Mouse (Mus musculus): ENCODE results near the gene Arfrp1. TPM values are rescaled to one million over a fixed set of nuclear protein-coding genes. Genes with fewer than 3 reads are reported as not detected.

The Arfrp1 gene
- total and polyA plus RNA-seq, 3 experiments, result 29.2 to 55.6 (median 46.0) TPM

- H3K4me1 ChIP-seq (ENCODE audit: control insufficient read depth in 1 of 2, insufficient read depth in 2 of 2), result peaks cover 18 to 26% of the 10 kb centered on the region in 2 experiments
- TF ChIP-seq GABPA (IDR thresholded peaks at IDR 0.05; ENCODE audit: insufficient replicate concordance, low read depth, low read length) (no peak), PAX5 (IDR thresholded peaks at IDR 0.05; ENCODE audit: low read length) (no peak), RCOR1 (conservative IDR thresholded peaks at IDR 0.05; ENCODE audit: low read depth, low read length) (no peak), JUN (IDR thresholded peaks at IDR 0.05; ENCODE audit: insufficient read depth, low read depth, low read length) (no peak), JUND (conservative IDR thresholded peaks at IDR 0.05; ENCODE audit: low read depth, low read length) (no peak), ELF1 (IDR thresholded peaks at IDR 0.05; ENCODE audit: low read depth, low read length) (no peak), CHD1 (IDR thresholded peaks at IDR 0.05; ENCODE audit: low read depth, low read length) (no peak), IRF4 (IDR thresholded peaks at IDR 0.05; ENCODE audit: low read depth, low read length) (no peak), SMC3 (IDR thresholded peaks at IDR 0.05; ENCODE audit: low read depth, low read length) (no peak), ZC3H11A (IDR thresholded peaks at IDR 0.05; ENCODE audit: low read depth, low read length) (no peak), UBTF (IDR thresholded peaks at IDR 0.05; ENCODE audit: low read depth, low read length) (no peak), POLR2AphosphoS2 (IDR thresholded peaks at IDR 0.05; ENCODE audit: low read depth, low read length) (no peak), HCFC1 (IDR thresholded peaks at IDR 0.05; ENCODE audit: low read depth, low read length) (no peak)
- in situ Hi-C loops (cut with MboI; ENCODE audit: low pct_ligation_motif_present, low pct_unique_long_range_greater_than_20kb, low sequenced_read_pairs), result no loop called here
Observed at GRCm38 (mm10) chr2:181413141-181413540, 47.9 kb upstream of the Arfrp1 start.

GRCm38 (mm10) chr2:181410760-181411473 is 45.7 kb upstream of the Arfrp1 start:
- in situ Hi-C loops (cut with MboI; ENCODE audit: low pct_ligation_motif_present, low pct_unique_long_range_greater_than_20kb, low sequenced_read_pairs), result no loop called here
- Histone ChIP-seq H3K4me2 (ENCODE audit: insufficient read depth, low read depth, poor library complexity, severe bottlenecking) (peak overlapping the region; percentile 86; the same call in 1 of the 2 replicates), H3K27me3 (replicated peaks) (no peaks in the 10 kb centered on the region), H3K36me3 (replicated peaks in 1 of 2; ENCODE audit: control insufficient read depth in 1 of 2, insufficient read depth in 1 of 2, low read length in 1 of 2) (peaks cover 4 to 57% of the 10 kb centered on the region in 2 experiments), H3K27ac (ENCODE audit: insufficient read depth, low read depth) (peak overlapping the region; percentile 30), H3K79me2 (replicated peaks; ENCODE audit: control insufficient read depth, extremely low read depth, insufficient read depth, poor library complexity, severe bottlenecking) (peaks cover 2% of the 10 kb centered on the region; the same call in 1 of the 2 replicates), H3K4me1 (ENCODE audit: control insufficient read depth in 1 of 2, insufficient read depth in 2 of 2) (peaks cover 18 to 26% of the 10 kb centered on the region in 2 experiments), H3K4me3 (replicated peaks in 1 of 3; ENCODE audit: low read depth in 2 of 3, low read length in 2 of 3, poor library complexity in 1 of 3) (no peak overlapping the region), H3K9me3 (replicated peaks; ENCODE audit: low read length) (no peaks in the 10 kb centered on the region), H3K9ac (ENCODE audit: insufficient read depth, low read depth) (no peak overlapping the region)
- peak; percentile 79 for DNase-seq (ENCODE audit: extremely low read depth)
- dilution Hi-C loops (cut with MboI; ENCODE audit: extremely low pct_ligation_motif_present, extremely low pct_unique_long_range_greater_than_20kb, low sequenced_read_pairs), result no loop called here
- TF ChIP-seq ELF1 (IDR thresholded peaks at IDR 0.05; ENCODE audit: low read depth, low read length) (0 out of 2 replicates have a peak, but pooled peaks have one; percentile 24), MYC (IDR thresholded peaks at IDR 0.05; ENCODE audit: low read depth, low read length) (peak; percentile 42; the same call in 1 of the 2 replicates), CHD1 (IDR thresholded peaks at IDR 0.05; ENCODE audit: low read depth, low read length) (no peak), RCOR1 (conservative IDR thresholded peaks at IDR 0.05; ENCODE audit: low read depth, low read length) (peak; percentile 51; the same call in 1 of the 2 replicates), SMC3 (IDR thresholded peaks at IDR 0.05; ENCODE audit: low read depth, low read length) (peak; percentile 94), CTCF (conservative IDR thresholded peaks at IDR 0.05 in 1 of 2, IDR thresholded peaks at IDR 0.05 in 1 of 2; ENCODE audit: low read depth in 2 of 2, low read length in 2 of 2) (peak; percentile 42 to 97; a peak in 2 of 4 replicates), CHD2 (IDR thresholded peaks at IDR 0.05; ENCODE audit: low read length) (peak; percentile 41; the same call in 1 of the 2 replicates), IRF4 (IDR thresholded peaks at IDR 0.05; ENCODE audit: low read depth, low read length) (peak; percentile 77; the same call in 1 of the 2 replicates), UBTF (IDR thresholded peaks at IDR 0.05; ENCODE audit: low read depth, low read length) (no peak), ZNF384 (IDR thresholded peaks at IDR 0.05; ENCODE audit: low read depth, low read length) (no peak), RAD21 (IDR thresholded peaks at IDR 0.05; ENCODE audit: low read depth, low read length) (peak; percentile 100), MAZ (IDR thresholded peaks at IDR 0.05; ENCODE audit: low read depth, low read length) (0 out of 2 replicates have a peak, but pooled peaks have one; percentile 34), EP300 (IDR thresholded peaks at IDR 0.05; ENCODE audit: low read length) (peak; percentile 71), POLR2A (IDR thresholded peaks at IDR 0.05; ENCODE audit: low read depth, low read length) (no peak), JUN (IDR thresholded peaks at IDR 0.05; ENCODE audit: insufficient read depth, low read depth, low read length) (no peak), TCF12 (IDR thresholded peaks at IDR 0.05; ENCODE audit: low read depth, low read length) (peak; percentile 43; the same call in 1 of the 2 replicates), HCFC1 (IDR thresholded peaks at IDR 0.05; ENCODE audit: low read depth, low read length) (peak; percentile 31; the same call in 1 of the 2 replicates), ETS1 (conservative IDR thresholded peaks at IDR 0.05; ENCODE audit: low read depth, low read length) (0 out of 2 replicates have a peak, but pooled peaks have one; percentile 15), MAX (IDR thresholded peaks at IDR 0.05; ENCODE audit: low read length) (peak; percentile 51; the same call in 1 of the 2 replicates), JUND (conservative IDR thresholded peaks at IDR 0.05; ENCODE audit: low read depth, low read length) (peak; percentile 57), POLR2AphosphoS2 (IDR thresholded peaks at IDR 0.05; ENCODE audit: low read depth, low read length) (no peak), BHLHE40 (IDR thresholded peaks at IDR 0.05; ENCODE audit: low read depth, low read length) (peak; percentile 57), MAFK (IDR thresholded peaks at IDR 0.05; ENCODE audit: insufficient replicate concordance, low read length) (no peak), MEF2A (IDR thresholded peaks at IDR 0.05; ENCODE audit: borderline replicate concordance, low read depth, low read length) (peak; percentile 49; the same call in 1 of the 2 replicates), MXI1 (IDR thresholded peaks at IDR 0.05; ENCODE audit: low read depth, low read length) (peak; percentile 39; the same call in 1 of the 2 replicates), ZC3H11A (IDR thresholded peaks at IDR 0.05; ENCODE audit: low read depth, low read length) (peak; percentile 79)

More at GRCm38 (mm10) chr2:181413141-181413540, 47.9 kb upstream of the Arfrp1 start:
- H3K27me3 ChIP-seq (replicated peaks), result no peaks in the 10 kb centered on the region
- H3K36me3 ChIP-seq (replicated peaks in 1 of 2; ENCODE audit: control insufficient read depth in 1 of 2, insufficient read depth in 1 of 2, low read length in 1 of 2), result peaks cover 4 to 57% of the 10 kb centered on the region in 2 experiments
- H3K27ac ChIP-seq (ENCODE audit: insufficient read depth, low read depth), result no peak overlapping the region
- no peak overlapping the region for H3K9ac ChIP-seq (ENCODE audit: insufficient read depth, low read depth)
- no peak for DNase-seq (ENCODE audit: extremely low read depth)
- H3K4me3 ChIP-seq (replicated peaks in 1 of 3; ENCODE audit: low read depth in 2 of 3, low read length in 2 of 3, poor library complexity in 1 of 3), result no peak overlapping the region
- peaks cover 2% of the 10 kb centered on the region; the same call in 1 of the 2 replicates for H3K79me2 ChIP-seq (replicated peaks; ENCODE audit: control insufficient read depth, extremely low read depth, insufficient read depth, poor library complexity, severe bottlenecking)
- no peaks in the 10 kb centered on the region for H3K9me3 ChIP-seq (replicated peaks; ENCODE audit: low read length)
- H3K4me2 ChIP-seq (ENCODE audit: insufficient read depth, low read depth, poor library complexity, severe bottlenecking), result no peak overlapping the region
- dilution Hi-C loops (cut with MboI; ENCODE audit: extremely low pct_ligation_motif_present, extremely low pct_unique_long_range_greater_than_20kb, low sequenced_read_pairs), result no loop called here

Data from CH12.LX (cell line).